Mouse (Mus musculus): ENCODE results near the gene Zfp212. TPM values are rescaled to one million over a fixed set of nuclear protein-coding genes. Genes with fewer than 3 reads are reported as not detected.
"Not testable (repeated sequence)": the region's sequence is repeated elsewhere in the genome, so short reads cannot be mapped to it uniquely, and the experiment has no call there.

Gene Zfp212
- total RNA-seq, 2 experiments from 2014 or later: 7.3 to 13.9 TPM

DNA sequence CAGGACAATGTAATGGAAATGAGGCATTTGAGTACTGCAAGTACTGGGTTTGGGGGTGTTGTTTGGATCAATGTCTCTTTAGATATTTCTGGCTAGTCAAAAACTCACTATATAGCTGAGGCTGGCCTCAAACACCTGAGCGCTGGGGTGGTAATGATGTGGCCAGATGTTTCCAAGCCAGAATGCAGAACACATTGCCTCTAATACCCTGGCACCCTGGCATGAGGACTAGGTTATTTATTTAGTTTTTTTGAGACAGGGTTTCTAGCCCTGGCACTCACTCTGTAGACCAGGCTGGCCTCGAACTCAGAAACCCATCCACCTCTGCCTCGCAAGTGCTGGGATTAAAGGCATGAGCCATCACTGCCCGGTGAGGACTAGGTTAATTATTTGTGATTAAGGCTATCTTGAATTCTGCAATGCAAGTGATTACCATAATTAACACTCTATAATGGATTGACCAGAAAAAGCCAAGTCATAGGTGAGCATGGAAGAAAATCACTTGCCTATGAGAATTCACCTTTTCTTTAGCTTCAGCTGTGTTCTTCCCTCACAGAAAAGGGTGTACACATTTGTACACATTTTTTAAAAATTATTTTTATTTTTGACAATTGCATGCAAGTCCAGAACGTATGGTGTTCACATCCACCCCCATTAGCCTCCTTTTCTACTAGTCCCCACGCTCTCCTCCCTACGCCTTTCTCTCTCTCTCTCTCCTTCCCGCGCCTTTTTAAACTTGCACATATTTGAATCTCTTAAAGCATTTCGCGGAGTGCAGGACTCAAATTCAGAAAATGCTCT lies 430 bp upstream of the Zfp212 start:
- ATAC-seq (replicated peaks; ENCODE audit: poor library complexity, severe bottlenecking): 0 out of 2 replicates have a peak, but pooled peaks have one; percentile 2

DNA sequence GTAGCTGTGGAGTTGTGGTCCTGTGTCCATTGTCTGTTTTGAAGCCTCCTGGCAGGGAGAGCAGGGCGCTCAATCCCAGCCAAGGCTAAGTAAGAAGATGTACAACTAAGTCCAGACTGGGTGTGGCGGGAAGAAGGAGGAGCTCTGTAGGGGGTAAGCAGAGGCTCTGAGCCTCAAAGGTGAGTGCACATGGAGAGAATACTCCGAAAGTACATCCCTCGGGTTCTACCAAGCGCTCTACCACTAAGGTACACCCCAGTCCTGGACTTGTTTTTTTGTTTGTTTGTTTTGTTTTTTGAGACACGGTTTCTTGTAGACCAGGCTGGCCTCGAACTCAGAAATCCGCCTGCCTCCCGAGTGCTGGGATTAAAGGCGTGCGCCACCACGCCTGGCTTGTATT lies 22.2 kb downstream of the Zfp212 start:
- no peak for ATAC-seq (replicated peaks; ENCODE audit: poor library complexity, severe bottlenecking)

DNA sequence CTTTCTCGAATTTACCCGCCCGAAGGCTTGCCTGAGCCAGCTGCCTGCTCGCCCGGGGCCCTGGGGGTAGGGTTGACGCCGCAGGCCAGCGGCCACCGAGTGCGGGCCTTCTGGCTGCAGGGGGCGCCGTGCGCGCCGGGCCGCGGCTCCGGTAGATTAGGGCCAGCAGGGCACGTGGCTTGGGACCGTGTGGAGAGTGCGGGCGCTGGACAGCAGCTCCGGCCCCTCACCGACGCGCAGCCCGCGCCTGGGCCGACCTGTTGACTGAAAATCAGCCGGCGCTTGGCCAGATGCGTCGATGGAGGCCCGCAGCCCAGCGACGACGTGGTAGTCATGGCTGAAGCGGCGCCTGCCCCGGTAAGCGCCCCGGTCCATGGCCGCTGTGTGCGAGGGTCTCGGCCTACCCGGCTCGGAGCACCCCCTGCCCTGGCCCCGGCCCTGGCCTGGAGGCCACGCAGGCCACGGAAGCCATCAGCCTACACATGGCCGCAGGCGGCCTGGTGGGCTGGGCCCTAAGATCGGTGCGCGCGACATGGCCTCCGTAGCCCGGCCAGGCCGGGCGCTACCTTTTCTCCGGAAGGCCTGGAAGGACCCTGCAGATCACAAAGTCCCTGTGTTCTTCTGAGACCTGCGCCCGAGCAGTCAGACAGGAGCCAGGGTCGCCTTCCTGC lies 22.9 kb downstream of the Zfp212 start:
- peak; percentile 99 for ATAC-seq (replicated peaks; ENCODE audit: poor library complexity, severe bottlenecking)

DNA sequence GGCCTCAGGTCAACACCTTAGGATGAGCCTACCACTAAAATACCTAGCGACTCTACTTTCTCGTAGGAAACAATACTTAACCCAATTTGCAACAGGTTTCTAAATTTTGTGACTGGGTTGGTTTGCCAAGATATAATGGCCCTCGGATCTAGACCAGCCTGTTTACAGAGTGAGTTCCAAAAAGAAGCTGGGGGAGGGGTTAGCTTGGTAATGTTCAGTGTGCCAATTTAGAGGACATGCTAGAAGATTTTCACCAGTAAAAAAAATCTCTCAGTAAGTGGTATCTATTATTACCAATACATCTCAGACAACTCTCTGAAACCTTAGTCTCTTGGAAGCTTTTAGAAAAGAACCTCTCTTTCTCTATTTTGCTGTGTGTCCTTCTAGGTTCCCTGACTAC lies 23.4 kb downstream of the Zfp212 start:
- ATAC-seq (replicated peaks; ENCODE audit: poor library complexity, severe bottlenecking): no peak

DNA sequence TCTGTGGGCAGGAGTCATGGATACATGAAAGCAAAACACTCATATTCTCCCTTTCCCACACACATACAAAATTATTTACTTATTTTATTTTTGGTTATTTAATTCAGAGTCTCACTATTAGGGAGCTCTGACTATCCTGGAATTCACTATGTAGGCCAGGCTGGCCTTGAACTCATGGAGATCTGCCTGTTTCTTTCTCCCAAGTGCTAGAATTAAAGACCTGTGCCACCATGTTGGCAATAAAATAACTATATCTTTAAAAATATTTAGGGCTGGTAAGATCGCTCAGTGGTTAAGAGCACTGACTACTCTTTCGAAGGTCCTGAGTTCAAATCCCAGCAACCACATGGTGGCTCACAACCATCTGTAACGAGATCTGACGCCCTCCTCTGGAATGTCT lies 27.1 kb downstream of the Zfp212 start:
- no peak for ATAC-seq (replicated peaks; ENCODE audit: poor library complexity, severe bottlenecking)

DNA sequence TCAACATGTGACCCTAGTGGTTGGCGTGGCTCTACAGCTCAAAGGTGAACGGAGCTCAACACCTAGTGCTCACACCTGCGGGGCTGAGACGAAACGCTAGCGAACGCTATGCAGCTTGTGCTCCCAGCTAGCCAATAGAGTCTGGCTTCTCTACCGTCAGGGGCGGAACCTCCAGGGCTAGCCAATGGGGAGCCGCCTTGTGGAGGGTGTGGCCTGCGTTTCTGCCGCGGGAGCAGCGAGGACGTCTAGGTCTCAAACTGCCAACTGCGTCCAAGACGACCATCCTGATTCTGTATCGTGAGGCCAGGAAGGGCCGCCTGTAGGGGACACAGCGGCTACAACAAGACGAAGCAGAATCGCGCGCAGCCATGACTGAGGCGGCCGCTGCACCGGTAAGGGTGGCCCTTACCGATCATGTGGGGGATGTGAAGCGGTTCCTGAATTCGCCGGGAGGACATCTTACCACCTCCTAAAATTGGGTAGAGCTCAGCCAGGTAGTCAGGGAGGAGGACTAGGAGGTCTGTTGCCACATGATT lies 33.0 kb downstream of the Zfp212 start, which contains the start of gene Zfp956:
TSS of gene Zfp956 (plus strand) at position 200 of the 536 bp plus-strand sequence.
- peak; percentile 98 for ATAC-seq (replicated peaks; ENCODE audit: poor library complexity, severe bottlenecking)

DNA sequence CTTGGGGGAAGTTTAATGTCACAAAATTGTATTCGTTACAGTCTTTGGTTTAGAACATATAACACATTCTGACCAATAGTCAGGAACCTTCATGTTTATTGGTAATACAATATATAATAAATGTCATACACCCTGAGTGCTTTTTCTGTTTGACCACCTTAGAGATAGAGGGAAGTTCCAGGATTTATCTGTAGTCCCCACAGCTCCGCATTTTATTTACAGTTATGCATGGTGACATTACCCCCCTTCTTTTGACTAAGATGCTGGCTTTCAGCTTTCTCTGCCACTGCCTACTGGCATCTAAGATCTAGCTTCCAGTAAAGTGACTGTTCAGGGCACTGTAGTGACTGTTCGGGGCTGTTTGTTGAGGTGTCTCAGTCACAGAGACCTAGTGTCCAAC lies 34.1 kb downstream of the Zfp212 start:
- ATAC-seq (replicated peaks; ENCODE audit: poor library complexity, severe bottlenecking): no peak

DNA sequence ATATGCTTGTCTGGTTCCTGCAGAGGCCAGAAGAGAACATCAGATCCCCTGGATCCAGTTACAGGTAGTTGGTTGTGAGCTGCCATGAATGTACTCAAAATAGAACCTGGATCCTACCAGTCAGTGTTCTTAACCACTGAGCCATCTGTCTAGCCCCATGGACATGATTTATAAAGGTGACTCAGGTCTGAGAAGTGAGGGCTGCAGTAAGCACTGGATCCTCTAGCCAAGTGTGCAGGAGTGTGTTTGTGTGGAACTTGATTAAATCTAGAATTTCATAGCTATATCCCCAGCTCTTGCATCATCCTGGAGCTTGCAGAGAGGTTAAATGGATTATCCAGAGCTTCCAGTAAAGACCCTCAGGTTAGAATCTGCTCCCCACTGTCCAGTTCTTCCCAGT lies 37.5 kb downstream of the Zfp212 start:
- no peak for ATAC-seq (replicated peaks; ENCODE audit: poor library complexity, severe bottlenecking)

DNA sequence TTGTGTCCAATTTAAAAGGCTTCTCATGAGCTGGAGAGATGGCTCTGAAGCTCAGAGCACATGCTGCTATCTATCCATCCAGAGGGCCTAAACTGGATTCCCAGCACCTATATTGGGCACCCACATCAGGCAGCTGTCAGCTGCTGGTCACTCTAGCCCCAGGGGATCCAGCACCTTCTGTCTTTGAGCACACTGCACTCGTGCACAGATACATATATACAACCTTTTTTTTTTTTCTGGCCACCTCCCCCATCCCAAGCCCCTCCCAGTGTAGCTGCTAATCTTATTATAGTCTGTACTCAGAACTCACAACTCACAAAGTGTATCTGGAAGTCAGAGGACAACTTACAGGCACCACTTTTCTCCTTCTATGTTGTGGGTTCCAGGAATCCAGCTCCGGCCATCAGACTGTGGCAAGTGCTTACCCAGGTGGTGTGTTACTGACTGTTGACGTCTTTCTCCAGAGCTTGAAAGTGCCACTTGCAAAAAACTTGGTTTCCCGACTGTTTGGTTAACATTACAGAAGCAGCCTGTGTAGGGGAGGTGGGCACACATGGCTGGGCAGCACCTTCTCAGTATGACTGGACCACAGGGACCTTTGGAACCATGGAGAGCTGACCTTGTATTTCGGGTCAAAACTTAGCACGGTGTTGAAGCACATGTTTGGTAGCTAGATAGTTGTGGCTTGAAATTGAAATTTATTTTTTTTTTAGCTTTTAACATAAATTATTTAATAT lies 40.6 kb downstream of the Zfp212 start:
- ATAC-seq (replicated peaks; ENCODE audit: poor library complexity, severe bottlenecking): no peak

DNA sequence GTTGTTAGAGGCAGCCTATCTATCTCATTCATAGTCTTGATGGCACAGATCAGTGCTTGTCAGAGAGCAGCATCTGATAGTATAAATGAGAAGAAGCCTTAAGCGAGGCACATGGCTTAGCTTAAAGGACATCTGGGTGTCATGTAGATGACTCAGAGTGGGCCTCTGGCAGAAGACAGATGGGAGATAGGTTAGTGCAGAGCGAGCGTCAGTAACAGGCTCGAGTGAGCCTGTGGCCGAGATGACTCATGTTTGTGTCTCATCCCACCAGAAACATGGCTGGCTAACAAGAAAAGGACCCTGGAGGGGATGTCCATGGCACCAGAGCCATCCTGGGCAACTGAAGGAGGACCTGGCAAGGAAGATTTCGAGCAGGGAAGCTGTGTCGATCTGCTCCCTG lies 42.8 kb downstream of the Zfp212 start:
- no peak for ATAC-seq (replicated peaks; ENCODE audit: poor library complexity, severe bottlenecking)

DNA sequence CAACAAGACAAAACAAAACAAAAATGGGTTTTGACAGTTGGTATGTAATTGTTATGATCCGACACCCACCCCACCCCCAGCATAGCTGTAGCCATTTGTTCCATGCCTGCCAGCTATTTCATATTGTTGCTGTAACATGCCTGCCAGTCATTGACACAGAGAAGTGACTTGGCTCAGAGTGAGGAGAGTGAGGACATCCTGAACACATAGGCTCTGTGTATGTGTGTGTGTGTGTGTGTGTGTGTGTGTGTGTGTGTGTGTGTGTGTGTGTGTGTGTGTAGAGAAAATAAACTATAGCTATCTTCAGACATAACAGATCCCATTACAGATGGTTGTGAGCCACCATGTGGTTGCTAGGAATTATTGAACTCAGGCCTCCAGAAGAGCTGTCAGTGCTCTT lies 47.9 kb downstream of the Zfp212 start:
- ATAC-seq (replicated peaks; ENCODE audit: poor library complexity, severe bottlenecking): not testable (repeated sequence)

DNA sequence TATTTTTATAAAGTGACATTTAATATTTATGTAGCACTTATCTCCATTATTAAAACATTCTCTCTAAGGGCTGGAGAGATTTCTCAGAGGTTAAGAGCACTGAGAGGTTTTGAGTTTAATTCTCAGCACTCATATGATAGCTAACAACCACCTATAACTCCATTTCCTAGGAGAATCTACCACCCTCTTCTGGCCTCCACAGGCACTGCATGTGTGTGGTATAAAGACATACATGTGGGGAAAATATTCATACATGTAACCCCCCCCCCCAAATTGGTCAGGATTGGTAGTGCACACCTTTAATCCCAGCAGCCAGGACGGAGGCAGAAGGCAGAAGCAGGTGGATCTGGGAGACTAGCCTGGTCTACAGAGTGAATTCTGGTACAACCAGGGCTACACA lies 54.3 kb downstream of the Zfp212 start:
- no peak for ATAC-seq (replicated peaks; ENCODE audit: poor library complexity, severe bottlenecking)

DNA sequence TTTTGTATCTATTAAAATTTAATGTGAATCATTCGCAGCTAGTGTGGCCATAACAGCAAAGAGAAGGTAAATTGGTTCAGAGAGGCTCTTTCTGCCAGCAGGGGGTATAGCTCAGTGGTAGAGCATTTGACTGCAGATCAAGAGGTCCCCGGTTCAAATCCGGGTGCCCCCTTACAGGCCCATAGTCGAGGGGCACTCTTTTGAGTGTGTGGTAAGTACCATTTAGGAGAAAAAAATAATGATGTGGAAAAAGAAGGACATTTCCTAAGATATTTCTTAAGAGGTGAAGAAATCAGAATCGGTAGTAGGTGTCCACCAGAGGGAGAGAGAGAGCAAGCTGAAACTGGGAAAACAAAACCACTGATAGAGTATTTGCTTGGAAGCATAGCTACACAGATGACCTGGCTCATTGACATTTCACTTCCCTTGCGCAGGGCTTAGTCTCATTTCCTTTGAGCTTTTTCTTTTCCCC lies 58.7 kb downstream of the Zfp212 start:
- peak; percentile 91 for ATAC-seq (replicated peaks; ENCODE audit: poor library complexity, severe bottlenecking)

Other genes with a start within 250 kb of the Zfp212 start
- gene Pdia4, start 107.0 kb upstream of the Zfp212 start, total RNA-seq (2014; fragmentation: Nextera tagmentation): 157 and 161 TPM in 2 replicates
- gene Pdia4, start 107.0 kb upstream of the Zfp212 start, total RNA-seq (2017): 534 and 557 TPM in 2 replicates
- gene Zfp786, start 89.6 kb upstream of the Zfp212 start, total RNA-seq (2014; fragmentation: Nextera tagmentation): 0.13 and 11.2 TPM in 2 replicates
- 2.0 and 5.1 TPM in 2 replicates for gene Zfp786, start 89.6 kb upstream of the Zfp212 start, total RNA-seq (2017)
- 27.9 TPM in 2 replicates for gene Zfp398, start 84.8 kb upstream of the Zfp212 start, total RNA-seq (2014; fragmentation: Nextera tagmentation)
- gene Zfp398, start 84.8 kb upstream of the Zfp212 start, total RNA-seq (2017): 16.0 and 16.8 TPM in 2 replicates
- 10.0 and 11.3 TPM in 2 replicates for gene Zfp282, start 43.3 kb upstream of the Zfp212 start, total RNA-seq (2014; fragmentation: Nextera tagmentation)
- gene Zfp282, start 43.3 kb upstream of the Zfp212 start, total RNA-seq (2017): 12.0 and 14.2 TPM in 2 replicates
- gene Zfp956, start 32.9 kb downstream of the Zfp212 start, total RNA-seq (2014; fragmentation: Nextera tagmentation): 5.8 and 8.1 TPM in 2 replicates
- gene Zfp956, start 32.9 kb downstream of the Zfp212 start, total RNA-seq (2017): 7.5 and 7.8 TPM in 2 replicates
- gene Zfp777, start 128.4 kb downstream of the Zfp212 start, total RNA-seq (2014; fragmentation: Nextera tagmentation): 22.2 and 22.8 TPM in 2 replicates
- gene Zfp777, start 128.4 kb downstream of the Zfp212 start, total RNA-seq (2017): 37.6 and 40.1 TPM in 2 replicates
- gene Zfp746, start 166.1 kb downstream of the Zfp212 start, total RNA-seq (2014; fragmentation: Nextera tagmentation): 20.3 and 26.2 TPM in 2 replicates
- 18.1 and 23.0 TPM in 2 replicates for gene Zfp746, start 166.1 kb downstream of the Zfp212 start, total RNA-seq (2017)

All from granulocyte monocyte progenitor cell, adult 5-6 weeks (primary cell).